Mouse (Mus musculus): ENCODE data around the gene Amt.
"Not testable (repeated sequence)": the region's sequence is repeated elsewhere in the genome, so short reads cannot be mapped to it uniquely, and the experiment has no call there.

Amt gene

DNA sequence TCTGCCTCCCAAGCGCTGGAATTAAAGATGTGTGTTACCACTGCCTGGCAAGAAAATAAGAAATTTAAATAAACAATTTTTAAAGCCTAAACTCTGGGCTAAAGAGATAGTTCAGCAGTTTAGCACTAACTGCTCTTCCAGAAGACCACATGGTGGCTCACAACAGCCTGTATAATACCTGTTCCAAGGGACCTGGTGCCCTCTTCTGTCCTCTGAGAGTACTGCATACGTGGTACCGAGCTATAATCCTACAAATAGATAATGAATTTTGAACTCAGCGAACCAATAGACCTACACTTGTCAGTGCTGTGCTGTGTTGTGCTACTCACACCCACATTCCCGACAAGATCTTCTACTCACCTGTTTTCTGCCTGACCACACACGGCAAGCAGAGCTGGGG, 12.2 kb upstream of the Amt start:
- peak; percentile 72 for DNase-seq

DNA sequence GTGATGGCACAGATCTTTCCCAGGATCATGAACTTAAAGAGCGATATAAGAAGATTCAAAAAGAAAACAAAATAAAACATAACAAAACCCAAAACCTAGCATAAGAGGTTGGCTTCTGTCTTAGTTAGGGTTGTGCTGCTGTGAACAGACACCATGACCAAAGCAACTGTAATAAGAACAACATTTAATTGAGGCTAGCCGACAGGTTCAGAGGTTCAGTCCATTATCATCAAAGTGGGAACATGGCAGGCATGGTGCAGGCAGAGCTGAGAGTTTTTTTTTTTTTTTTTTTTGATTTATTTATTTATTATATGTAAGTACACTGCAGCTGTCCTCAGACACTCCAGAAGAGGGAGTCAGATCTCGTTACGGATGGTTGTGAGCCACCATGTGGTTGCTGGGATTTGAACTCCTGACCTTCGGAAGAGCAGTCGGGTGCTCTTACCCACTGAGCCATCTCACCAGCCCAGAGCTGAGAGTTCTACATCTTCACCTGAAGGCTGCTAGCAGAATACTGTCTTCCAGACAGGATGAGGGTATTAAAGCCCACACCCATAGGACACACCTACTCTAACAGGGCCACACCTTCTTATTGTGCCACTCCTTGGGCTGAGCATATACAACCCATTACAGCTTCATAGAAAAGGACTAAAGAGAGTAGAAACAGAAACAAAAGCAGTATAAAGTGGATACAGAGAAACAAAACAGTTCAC, 9.0 kb upstream of the Amt start:
- DNase-seq: not testable (repeated sequence)

DNA sequence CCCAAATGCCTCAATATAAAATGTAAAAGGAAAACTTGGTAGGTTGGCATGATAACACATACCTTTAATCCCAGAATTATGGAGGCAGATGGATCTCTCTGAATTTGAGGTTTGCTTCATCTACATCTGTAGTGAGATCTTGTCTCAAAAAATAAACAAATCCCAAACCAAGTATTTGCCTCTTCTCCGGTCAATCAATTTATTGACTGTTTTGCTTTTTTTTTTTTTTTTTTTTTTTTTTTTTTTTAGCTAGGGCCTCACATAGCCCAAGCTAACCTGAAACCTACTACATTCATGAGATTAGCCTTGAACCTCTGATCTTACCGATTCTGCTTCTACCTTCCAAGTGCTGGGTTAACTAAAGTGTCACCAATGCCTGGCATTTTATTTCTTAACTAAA, 7.3 kb upstream of the Amt start:
- no peak for DNase-seq

DNA sequence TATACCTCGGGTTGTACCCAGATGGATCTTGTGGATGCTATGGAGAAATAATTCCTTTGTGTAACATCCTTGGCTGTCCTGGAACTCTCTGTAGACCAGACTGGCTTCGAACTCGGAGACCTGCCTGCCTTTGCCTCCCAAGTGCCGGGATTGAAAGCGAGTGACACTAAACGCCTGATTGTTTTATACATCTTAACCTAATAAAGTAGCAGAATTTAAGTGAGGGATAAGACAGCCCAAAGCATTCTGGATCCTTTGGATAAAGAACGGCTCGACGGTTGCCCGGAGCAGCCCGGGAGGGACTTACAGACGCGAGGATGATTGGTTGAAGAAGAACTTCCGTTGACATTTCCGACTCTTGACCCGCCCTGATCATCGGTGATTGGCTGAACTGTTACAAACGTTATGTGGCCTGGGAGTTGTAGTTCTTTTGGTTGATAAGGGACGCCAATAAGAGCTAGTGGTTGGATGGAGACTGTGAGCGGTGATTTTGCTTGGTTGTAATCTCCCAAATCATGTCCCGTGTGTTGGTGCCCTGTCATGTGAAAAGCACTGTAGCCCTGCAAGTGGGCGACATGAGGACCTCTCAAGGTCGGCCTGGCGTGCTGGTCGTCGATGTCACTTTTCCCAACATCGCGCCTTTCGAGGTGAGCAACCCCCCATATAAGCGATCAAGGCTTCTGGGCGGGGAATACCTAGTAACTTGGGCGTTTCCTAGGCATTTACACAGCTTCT, 6.5 kb upstream of the Amt start, which contains the start of gene Nicn1:
Gene Nicn1, plus strand, starts transcription at position 414 of the 735 bp plus-strand sequence.
- DNase-seq: peak; percentile 88

DNA sequence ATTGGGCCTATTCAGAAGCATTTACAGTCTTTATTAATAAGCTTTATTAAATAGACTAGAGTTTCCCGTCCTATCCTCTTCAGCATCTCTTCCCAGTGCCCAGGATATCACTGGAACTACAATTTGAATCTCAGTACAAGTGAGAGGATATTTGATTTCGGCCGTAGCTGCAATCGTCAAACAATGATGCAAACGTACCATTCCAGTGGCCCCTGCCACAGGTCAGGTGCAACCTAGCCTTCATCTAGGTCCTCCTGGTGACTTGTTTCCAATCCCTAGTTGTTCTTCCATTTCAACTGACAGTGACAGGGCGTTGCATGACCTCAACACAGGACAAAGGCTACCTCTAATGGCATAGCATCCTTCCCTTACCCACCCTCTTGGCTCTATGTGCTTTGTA, 5.9 kb upstream of the Amt start:
- DNase-seq: no peak

DNA sequence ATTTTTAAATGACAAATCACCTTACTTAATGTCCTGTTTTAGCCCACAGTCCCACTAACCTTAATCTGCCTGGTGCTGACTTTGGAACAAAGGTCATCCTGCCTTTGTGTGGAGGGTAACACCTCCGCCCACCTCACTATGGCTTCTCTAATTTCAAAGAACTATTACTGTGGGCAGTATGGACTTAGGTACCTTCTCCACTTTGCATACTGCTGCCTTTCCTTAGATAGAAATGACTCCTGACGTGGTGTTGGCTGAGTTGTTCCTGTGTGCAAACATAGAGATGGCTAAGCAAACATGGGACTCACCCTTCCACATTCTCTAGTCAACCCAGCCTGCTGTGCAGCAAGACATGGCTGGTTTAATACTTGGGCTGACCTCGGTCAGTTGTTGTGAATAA, 5.2 kb downstream of the Amt start:
- no peak for DNase-seq

DNA sequence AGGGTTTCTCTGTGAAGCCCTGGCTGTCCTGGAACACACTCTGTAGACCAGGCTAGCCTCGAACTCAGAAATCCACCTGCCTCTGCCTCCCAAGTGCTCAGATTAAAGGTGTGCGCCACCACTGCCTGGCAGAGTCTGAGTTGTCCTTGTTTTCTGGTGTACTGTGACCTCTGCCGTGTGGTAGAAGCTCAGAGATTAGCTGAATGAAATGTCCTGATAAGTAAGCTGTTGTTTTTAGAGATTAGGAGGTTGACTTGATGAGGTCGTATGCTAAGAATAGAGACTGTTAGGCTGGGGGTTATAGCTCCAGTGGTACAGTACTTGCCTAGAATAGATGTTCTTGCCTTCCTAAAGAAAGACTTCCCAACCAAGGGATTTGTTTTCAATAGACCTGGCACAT, 8.1 kb downstream of the Amt start:
- no peak for DNase-seq

DNA sequence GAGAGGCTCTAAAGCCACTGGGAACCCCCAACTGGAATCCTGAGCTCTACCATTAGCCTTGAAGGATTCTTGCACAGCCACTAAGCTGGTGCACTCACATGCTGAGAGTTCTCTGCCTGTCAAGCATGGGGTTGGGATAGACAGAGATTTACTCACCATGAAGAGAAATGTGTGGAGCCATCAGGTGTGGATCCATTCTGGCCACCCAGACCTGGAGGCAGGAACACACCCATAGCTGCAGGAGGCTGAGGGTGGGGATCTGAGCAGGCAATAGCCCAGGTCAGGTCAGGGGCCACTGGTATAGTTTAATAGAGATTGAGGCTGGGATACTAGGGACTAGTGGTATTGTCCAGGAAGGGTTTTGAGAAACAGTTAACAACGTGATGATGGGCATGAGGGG, 8.5 kb downstream of the Amt start:
- DNase-seq: peak; percentile 45

DNA sequence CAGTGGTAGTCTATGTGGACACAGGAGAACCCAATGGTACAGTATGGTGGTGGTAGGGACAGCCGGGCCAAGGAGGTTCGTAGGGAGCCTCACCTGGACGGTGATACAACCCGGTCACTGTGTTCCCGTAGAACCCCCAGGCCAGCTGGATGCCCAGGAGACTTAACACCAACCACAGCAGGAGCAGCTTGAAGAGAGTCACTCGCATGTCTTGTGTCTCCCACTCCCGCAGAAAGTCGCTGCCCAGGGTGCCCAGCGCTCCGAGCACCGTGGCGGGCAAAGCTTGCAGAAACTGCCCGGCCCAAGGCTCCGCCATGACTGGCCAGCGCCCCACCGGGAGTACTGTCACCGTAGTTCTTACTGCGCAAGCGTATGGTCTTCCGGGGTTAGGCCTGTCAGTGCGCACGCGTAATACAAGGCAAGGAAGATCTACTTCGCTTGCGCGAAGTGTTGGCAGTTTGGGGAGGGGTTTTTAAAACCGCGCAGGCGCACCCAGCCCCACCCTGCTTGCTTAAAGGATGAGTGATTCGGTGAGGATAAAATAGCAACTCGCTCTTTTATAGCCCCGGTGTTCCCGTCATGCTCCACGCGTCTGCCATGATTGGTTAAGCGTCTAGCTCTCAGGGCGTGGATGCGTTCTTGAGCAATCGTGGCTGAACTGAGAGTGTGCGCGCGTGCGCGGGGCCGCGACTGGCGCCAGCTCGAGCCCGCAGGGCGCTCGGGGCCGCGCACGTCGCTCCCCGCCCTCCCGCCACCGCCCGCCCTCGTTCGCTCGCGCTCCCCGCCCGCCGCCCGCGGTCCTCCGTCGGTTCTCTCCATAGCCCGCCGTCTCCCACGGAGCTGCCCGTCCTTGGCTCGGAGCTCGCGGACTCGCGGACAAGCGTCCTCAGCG, 9.2 kb downstream of the Amt start, which contains the start of the genes Rhoa and Tcta:
Gene Rhoa, plus strand, starts transcription at position 501 of the 892 bp plus-strand sequence.
Gene Tcta, minus strand, starts transcription at position 532 of the 892 bp plus-strand sequence.
- peak; percentile 98 for DNase-seq

DNA sequence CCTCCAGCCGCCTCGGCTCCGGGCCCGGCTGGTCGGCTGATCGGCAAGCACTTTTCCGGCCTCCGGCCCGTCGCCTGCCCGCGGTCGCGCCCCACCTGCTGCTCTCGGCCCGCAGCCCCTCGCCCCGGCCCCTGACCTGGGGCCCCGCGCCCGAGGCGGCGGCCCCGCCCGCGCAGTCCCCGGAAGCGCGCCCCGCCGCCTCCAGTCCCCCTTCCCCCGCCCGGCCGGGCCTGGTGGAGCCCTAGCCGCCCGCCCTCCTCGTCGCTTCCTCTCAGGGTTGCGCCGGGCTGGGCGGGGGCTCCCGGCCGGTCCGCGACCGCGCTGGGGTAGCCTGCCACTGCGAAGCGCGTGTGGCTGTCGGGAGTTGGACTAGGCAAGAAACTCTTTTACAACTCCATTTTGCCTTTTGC, 9.9 kb downstream of the Amt start:
- no peak for DNase-seq

DNA sequence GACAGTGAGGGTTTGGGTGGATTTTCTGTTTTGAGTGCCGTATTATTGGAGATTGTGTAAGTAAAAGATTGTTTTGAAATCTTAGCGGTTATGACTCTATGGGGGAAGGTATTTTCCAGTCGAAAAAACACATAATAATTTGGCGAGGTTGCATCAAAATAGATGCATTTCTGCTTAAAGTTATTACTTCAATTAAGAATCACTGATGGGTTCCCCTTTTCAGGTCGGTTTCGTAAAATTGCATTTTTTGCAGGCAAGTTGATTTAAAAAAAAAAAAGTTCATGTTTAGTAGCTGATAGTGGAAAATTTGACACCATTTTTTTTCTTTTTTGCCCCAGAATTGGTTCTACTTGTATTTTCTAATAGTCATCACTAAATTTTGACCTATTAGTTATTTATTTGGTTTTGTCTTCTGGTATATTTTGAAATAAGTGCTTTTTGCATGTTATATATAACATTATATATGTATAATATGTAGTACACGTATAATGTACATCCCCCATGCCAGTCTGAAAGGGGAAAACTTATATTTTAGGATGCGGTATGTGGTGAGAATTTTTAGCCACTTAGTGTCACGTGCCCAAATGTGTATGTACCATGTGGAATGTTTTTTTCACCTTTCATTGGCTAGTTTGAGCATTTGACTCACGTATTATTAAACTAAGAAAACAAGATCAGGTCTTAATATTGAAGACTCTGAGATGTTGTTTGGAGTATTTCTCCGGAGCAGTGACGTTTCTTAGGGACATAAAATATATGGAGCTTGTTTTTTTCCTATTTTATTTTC, 10.6 kb downstream of the Amt start:
- DNase-seq: no peak

DNA sequence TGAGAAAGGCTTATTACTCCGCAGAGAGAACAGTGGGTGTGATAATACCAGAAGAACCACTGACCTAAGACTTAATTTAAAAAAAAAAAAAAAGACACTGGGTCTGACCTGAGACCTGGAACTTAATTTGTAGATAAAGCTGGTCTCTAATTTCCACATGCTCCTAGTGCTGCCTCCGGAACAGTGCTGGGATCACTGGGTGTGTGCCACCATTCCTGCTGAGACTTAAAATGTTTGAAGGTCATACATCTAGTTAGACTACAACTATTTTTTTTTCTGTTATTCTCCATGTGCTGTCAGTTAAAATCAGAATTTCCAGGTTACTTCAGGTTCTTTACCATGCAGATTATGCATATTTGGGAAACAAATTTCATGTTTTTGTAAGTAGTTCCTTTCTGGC, 11.5 kb downstream of the Amt start:
- no peak for DNase-seq

DNA sequence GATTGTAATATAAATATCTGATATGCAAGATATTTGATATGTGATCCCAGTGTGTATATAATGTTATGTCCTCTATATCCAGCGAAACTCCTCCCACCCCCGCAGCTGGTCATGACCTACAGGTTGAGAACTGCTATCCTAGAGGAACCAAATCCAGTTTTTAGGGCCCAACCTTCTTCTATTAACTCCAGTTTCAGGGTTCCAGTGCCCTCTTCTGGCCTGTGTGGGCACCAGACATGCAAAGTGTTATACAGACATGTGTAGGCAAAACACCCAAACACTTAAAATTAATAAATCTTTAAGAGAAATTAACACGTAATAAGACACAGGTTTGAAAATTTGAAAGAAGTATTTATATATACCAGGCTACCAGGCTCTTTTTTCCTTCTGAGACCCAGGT, 20.9 kb downstream of the Amt start:
- DNase-seq: no peak

DNA sequence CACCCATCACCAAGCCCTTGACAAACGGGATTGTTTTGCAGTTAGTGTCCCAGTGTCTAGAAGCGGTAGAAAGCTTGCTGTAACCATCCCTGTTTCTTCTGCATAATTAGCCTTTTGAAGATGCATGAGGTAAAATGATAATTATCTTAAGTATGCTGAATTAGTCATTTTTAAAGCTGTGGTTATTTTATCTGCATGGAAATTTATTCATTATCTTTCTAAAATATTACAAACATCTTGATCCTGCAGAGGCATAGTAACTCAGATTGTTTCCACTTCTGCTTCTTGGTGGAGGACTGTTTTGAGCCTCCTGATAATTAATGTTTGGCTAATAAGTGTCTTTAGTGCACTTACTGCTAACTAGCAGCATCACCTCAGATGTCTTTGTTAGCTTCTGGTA, 21.8 kb downstream of the Amt start:
- no peak for DNase-seq

DNA sequence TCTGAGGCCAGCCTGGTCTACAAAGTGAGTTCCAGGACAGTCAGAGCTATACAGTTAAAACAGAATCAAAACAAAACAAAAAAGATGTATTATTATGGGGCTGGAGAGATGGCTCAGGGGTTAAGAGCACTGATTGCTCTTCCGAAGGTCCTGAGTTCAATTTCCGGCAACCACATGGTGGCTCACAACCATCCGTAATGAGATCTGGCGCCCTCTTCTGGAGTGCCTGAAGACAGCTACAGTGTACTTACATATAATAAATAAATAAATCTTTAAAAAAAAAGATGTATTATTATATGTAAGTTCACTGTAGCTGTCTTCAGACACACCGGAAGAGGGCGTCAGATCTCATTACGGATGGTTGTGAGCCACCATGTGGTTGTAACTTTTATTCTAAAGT, 25.4 kb downstream of the Amt start:
- not testable (repeated sequence) for DNase-seq

DNA sequence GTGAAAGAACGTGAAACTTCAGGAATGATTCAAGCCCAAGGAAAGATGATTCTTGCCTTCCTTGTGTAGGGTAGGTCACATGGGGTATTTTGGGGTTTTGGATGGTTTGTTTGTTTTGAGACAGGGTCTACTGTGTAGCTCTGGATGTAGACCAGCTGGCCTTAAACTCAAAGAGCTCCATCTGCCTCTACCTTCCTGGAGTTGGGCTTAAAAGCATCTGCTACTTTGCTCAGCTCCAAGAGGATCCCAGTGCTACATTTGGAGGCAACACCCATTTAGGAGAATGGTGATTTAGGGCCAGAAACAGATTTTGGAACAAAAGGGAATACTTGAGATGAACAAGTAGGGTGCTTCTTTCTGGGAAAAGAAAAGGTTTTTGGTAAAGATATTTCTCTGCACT, 28.1 kb downstream of the Amt start:
- DNase-seq: no peak

DNA sequence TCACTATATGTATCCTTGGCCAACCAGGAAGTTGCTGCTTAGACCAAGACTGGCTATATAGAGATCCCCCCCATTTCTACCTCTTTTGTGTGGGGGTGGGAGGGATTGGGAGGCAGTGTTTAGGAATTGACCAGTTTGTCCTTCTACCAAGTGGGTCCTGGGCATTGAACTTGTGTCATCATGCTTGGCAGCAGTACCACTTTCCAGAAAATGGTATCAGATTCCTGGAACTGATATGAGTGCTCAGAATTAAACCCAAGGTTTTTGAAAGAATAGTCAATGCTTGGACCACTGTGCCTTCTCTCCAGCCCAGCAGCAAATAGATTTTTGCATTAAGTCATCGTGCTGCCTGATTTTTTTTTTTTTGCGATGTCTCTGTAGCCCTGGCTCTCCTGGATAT, 29.2 kb downstream of the Amt start:
- DNase-seq: no peak

DNA sequence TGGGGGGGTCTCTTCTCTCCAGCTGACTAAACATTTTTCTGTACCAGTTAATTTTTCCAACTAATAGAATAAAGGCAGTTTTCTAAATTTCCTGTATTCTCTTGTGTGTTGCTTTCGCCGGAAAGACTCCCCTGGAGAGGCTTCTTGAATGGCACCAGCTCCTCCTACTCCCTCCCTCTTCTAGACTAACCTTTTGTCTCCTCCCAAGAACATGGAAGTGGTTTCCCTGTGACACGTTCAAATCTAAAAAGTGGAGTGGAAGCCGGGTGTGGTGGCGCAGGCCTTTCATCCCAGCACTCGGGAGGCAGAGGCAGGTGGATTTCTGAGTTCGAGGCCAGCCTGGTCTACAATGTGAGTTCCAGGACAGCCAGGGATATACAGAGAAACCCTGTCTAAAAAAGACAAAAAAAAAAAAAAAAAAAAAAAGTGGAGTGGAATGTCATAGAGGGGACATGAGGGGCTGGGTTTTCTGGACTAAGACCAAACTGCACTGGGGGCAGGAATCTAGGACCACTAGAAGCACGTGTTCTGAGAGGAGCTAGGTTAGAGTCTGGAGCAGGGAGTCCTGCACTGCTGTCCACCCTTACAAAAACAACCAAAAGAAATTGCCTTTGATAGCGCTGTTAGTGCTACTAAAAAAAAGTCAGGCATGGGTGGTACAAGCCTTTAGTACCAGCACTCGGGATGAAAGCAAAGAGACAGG, 41.3 kb downstream of the Amt start:
- no peak for DNase-seq

DNA sequence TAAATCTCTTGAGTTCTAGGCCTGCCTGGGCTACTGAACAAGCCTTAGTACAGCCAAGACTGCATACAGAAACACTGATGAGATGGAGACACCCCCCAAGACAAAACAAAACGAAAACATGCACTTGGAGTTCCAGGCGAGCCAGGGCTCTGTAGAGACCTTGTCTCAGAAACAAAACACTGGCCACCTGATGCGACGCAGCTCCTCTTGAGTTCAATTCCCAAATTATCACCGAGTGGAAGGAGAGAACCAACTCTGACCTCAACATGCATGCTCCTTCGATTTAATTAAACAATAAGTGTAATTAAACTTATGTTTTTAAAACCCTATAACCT, 41.9 kb downstream of the Amt start:
- no peak for DNase-seq

DNA sequence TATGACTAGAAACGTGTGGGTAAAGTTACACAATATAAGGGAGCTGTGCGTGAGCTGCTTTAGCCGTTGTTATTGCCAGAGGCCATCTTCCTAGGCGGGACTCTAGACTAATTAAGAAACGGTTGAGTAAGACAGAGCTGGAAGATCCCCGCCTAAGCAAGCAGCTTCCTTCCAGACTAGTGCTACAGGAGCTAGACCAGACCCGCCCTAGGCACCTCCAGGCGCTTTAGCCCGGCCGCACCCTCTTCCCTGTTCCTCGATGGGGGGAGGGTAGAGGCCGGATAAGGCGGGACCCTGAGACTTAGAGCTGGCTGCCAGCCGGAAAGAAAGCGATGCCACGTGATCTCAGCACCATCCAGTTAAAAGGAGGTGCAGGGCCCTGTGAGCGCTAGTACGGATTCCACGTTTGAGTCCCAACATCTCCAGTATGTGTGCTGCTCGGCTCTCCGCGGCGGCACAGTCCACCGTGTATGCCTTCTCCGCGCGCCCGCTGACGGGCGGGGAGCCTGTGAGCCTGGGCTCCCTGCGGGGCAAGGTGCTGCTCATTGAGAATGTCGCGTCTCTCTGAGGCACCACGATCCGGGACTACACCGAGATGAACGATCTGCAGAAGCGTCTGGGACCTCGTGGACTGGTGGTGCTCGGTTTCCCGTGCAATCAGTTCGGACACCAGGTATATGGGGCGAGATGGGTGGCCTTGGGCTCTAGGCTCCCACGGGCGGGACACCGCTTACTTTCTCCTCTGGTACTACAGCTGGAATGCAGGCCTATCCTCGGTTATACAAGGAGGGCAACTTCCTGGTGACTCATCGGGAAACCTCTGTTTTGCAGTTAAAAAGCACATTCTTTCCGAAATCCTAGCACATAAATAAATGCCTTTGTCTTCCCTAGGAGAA, 42.5 kb downstream of the Amt start, which contains the start of gene Gpx1:
Gene Gpx1, plus strand, starts transcription at position 18 of the 896 bp plus-strand sequence.
- DNase-seq: peak; percentile 76

DNA sequence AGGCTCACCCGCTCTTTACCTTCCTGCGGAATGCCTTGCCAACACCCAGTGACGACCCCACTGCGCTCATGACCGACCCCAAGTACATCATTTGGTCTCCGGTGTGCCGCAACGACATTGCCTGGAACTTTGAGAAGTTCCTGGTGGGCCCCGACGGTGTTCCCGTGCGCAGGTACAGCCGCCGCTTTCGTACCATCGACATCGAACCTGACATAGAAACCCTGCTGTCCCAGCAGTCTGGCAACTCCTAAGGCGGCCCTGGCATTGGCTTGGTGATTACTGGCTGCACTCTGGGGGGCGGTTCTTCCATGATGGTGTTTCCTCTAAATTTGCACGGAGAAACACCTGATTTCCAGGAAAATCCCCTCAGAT, 43.2 kb downstream of the Amt start:
- peak; percentile 25 for DNase-seq

Measured in cerebellum, adult 8-10 months (tissue).